Mouse (Mus musculus) lung, embryonic 14.5 days (tissue): ENCODE measurements at regions not wholly inside any gene's neighbourhood (a gene's known extent, or its start where the extent isn't known, plus 50 kb on each side); places are given as distances from the start of the nearest gene placed in this dataset.
A peak's percentile ranks its signal among the peaks of the same experiment; 100 is the strongest.

Experiments used
- ATAC-seq: fragments of 200-750 bp; cut with Nextera tagmentation; 2 replicates; pipeline ENCODE4 v1.8.0; 2017; ENCODE audit warnings: mild to moderate bottlenecking, moderate TSS enrichment, moderate library complexity; ENCODE audit not compliant: insufficient read depth
- DNase-seq: peaks from one replicate; pipeline ENCODE4 v3.0.0-alpha.2; 2015
- H3K27ac ChIP-seq: fragments of 300-500 bp; sonication (generic); 2 replicates; pipeline ENCODE4 v1.5.1; 2014; ENCODE audit warnings: low read depth, mild to moderate bottlenecking, moderate library complexity
- H3K27me3 ChIP-seq: fragments of 300-500 bp; sonication (generic); 2 replicates; pipeline ENCODE4 v1.6.1; 2014; ENCODE audit warnings: low read length, control low read depth; ENCODE audit not compliant: insufficient read depth
- H3K36me3 ChIP-seq: fragments of 300-500 bp; sonication (generic); 2 replicates; pipeline ENCODE4 v1.6.1; 2014; ENCODE audit warnings: control low read depth; ENCODE audit not compliant: insufficient read depth
- H3K4me1 ChIP-seq: fragments of 300-500 bp; sonication (generic); 2 replicates; pipeline ENCODE4 v1.6.1; 2014; ENCODE audit warnings: antibody characterized with exemption, control low read depth; ENCODE audit not compliant: insufficient read depth
- H3K4me2 ChIP-seq: fragments of 300-500 bp; sonication (generic); 2 replicates; pipeline ENCODE4 v1.6.1; 2014; ENCODE audit warnings: mild to moderate bottlenecking
- H3K4me3 ChIP-seq: fragments of 300-500 bp; sonication (generic); 2 replicates; pipeline ENCODE4 v1.5.1; 2014; ENCODE audit warnings: low read depth, low read length
- H3K9ac ChIP-seq: fragments of 300-500 bp; sonication (generic); 2 replicates; pipeline ENCODE4 v1.6.1; 2014
- H3K9me3 ChIP-seq: fragments of 300-500 bp; sonication (generic); 2 replicates; pipeline ENCODE4 v1.6.1; 2016; ENCODE audit warnings: low read depth, low read length, control low read depth
- CTCF ChIP-seq: IDR thresholded peaks from 2 replicates; pipeline ENCODE4 v1.5.1; 2016; ENCODE audit warnings: antibody characterized with exemption, low read depth
- WGBS: fragments of 180-500 bp; shearing (Covaris S2); extraction: QIAGEN DNeasy Blood & Tissue Kit; methylation state at CpG from one replicate; pipeline ENCODE4 v1.1.7; 2014; 5-methylcytosine and 5-hydroxymethylcytosine counted together

DNA sequence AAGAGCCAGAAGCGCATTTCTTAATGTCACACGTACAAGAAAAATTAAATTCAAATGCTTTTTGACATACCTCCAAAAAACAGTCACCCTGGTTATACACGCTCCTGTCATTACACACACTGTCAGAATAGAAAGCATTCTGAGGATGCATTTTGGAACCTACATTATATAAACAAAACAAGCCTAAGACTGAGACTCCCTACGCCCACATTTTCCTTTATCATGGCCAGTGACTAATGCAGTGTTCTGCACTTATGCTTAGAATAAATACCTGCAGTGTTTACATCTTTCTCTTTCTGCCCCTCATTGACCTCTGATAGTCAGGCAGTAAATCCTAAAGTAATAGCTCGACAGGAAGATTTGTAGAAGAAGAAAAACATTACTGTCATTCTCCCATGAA lies 354.7 kb upstream of the Pkdcc start:
- H3K9ac ChIP-seq = no peak overlapping the region
- TF ChIP-seq CTCF = no peak
- H3K36me3 ChIP-seq = no peaks in the 10 kb centered on the region
- H3K4me1 ChIP-seq = no peaks in the 10 kb centered on the region
- WGBS = 43% methylated on average over 5 of the region's 5 CpGs
- ATAC-seq (no peak), DNase-seq (no peak)
- H3K4me3 ChIP-seq = no peak overlapping the region
- no peaks in the 10 kb centered on the region for H3K9me3 ChIP-seq
- no peak overlapping the region for H3K27ac ChIP-seq
- H3K27me3 ChIP-seq = no peaks in the 10 kb centered on the region
- no peak overlapping the region for H3K4me2 ChIP-seq

DNA sequence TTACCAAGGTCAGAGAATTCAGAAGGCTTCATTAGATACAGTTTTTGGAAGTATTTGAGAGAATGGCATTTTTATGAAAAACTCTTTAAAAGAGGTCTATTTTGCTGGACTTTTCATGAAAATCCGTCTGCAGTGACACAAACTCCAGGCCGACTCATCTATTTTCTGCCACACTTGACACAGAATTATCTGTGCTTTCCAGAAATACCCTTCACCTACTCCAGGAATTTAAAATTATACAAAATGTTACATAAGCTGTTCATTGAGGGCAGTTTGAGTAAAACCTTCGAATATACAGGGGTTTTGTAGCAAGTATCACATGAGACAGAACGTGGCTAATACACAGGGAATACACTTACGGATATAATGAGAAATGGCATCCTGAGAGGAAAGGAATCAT lies 354.1 kb upstream of the Pkdcc start:
- 72% methylated on average over 5 of the region's 5 CpGs for WGBS
- ATAC-seq (no peak), DNase-seq (no peak)
- no peaks in the 10 kb centered on the region for H3K4me1 ChIP-seq
- H3K4me3 ChIP-seq = no peak overlapping the region
- no peak overlapping the region for H3K9ac ChIP-seq
- H3K27ac ChIP-seq = no peak overlapping the region
- H3K9me3 ChIP-seq = no peaks in the 10 kb centered on the region
- no peaks in the 10 kb centered on the region for H3K27me3 ChIP-seq
- no peaks in the 10 kb centered on the region for H3K36me3 ChIP-seq
- no peak for TF ChIP-seq CTCF
- no peak overlapping the region for H3K4me2 ChIP-seq

DNA sequence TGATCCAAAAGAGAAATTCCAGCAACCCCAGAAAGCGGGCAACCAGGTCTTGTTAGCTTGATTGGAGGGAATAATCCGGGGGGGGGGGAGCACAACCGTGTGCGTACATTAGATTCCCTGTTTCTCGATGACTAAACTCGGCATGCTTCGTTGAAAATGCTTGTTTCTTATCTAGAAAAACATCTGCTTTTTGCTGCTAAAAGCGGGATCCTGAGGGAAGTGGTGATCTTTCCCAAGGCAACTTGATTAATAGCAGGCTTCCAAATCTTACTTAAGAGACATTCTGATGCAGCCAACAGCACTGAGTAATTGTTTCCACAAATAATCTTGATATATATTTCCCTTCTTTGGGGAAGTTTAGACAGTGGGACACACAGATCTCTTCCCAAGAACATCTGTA lies 338.0 kb upstream of the Pkdcc start:
- Histone ChIP-seq H3K4me1 (no peaks in the 10 kb centered on the region), H3K9me3 (no peaks in the 10 kb centered on the region), H3K4me3 (no peak overlapping the region), H3K27me3 (no peaks in the 10 kb centered on the region), H3K36me3 (no peaks in the 10 kb centered on the region), H3K4me2 (no peak overlapping the region), H3K27ac (no peak overlapping the region), H3K9ac (no peak overlapping the region)
- WGBS = 62% methylated on average over 8 of the region's 8 CpGs
- ATAC-seq (no peak), DNase-seq (no peak)
- no peak for TF ChIP-seq CTCF

DNA sequence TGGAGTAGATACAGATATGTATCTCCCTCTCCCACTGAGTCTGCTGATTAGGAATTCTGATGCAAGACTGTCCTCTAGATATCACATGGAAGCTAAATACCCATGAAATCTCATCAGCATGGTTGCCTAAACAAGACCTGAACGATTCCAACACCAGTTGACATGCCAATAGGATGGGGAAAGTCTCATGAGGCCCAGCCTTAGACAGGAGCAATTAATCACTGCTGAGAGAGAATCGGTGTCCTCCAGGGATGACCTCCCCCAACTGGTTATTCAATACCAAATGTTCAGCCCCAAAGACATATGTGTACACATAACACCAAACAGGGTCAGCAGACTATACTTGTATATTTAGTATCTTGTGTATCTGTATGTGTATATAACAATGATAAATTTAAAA lies 314.5 kb upstream of the Pkdcc start:
- Histone ChIP-seq H3K36me3 (no peaks in the 10 kb centered on the region), H3K4me3 (no peak overlapping the region), H3K9me3 (no peaks in the 10 kb centered on the region), H3K4me2 (no peak overlapping the region), H3K27me3 (no peaks in the 10 kb centered on the region), H3K4me1 (no peaks in the 10 kb centered on the region), H3K27ac (no peak overlapping the region), H3K9ac (no peak overlapping the region)
- DNase-seq = no peak
- peak; percentile 11; the same call in 1 of the 2 replicates for ATAC-seq
- no peak for TF ChIP-seq CTCF
- WGBS = 22% methylated on average over 2 of the region's 2 CpGs

DNA sequence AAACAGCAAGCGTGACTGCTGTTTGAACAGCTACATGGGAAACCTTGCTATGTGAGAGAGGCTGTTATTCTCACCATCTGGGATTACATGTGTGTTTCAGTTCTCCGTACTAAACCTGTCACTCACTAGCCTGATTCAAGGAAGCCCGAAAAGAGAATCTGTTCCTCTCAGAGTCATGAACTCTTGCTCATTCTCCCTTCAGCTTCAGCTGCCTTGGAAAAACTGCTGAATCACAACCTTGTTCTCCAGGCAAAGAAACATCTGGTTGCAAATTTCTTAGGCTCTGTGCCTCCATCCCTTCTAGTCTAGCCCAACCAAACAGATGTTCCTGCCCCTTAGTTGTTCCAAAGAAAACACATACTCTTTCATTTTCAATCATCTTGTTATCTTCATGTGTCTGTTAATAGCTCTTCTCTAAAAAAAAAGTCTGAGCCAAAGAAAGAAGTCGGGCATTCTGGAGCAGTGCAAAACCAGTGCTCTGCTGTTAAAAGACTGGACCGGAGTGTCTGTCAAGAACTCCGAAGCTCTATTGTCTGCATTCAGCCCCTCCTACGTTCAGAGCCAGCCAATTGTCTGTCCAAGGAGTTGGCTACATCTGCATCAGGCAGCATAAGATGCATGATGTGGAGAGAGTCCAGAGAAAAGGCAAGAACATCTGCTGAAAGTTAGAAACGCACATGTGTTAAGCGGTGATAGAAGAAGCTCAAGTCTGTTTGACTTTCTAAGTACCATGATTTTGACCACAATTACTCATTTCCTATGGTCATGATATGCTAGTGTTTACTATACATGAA lies 313.8 kb upstream of the Pkdcc start:
- 48% methylated on average over 9 of the region's 9 CpGs for WGBS
- H3K27me3 ChIP-seq = no peaks in the 10 kb centered on the region
- no peak for TF ChIP-seq CTCF
- no peaks in the 10 kb centered on the region for H3K9me3 ChIP-seq
- H3K4me1 ChIP-seq = no peaks in the 10 kb centered on the region
- ATAC-seq (peak; percentile 90), DNase-seq (peak; percentile 71)
- H3K9ac ChIP-seq = no peak overlapping the region
- H3K4me2 ChIP-seq = no peak overlapping the region
- H3K36me3 ChIP-seq = no peaks in the 10 kb centered on the region
- H3K4me3 ChIP-seq = no peak overlapping the region
- no peak overlapping the region for H3K27ac ChIP-seq

DNA sequence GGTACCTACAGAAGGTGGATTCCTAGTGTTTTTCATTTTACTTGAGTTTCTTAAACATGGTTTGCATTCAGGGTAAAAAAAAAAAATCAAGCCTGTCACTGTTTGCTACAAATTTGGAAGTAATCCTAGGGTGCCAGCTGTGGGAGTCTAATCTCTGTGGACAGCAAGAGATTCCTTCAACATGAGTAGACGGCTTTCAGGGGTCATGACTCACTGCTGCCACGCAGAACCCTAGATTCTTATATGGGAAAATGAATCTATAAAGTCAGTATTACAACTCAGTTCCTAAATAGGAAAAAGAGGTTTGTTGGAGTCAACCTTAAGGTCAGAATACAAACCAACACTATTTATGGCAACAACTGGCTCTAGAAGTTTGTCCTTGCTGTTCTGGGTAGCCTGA lies 310.1 kb upstream of the Pkdcc start:
- Histone ChIP-seq H3K36me3 (no peaks in the 10 kb centered on the region), H3K4me1 (no peaks in the 10 kb centered on the region), H3K4me3 (no peak overlapping the region), H3K4me2 (no peak overlapping the region), H3K9me3 (no peaks in the 10 kb centered on the region), H3K9ac (no peak overlapping the region), H3K27ac (no peak overlapping the region), H3K27me3 (no peaks in the 10 kb centered on the region)
- ATAC-seq (no peak), DNase-seq (no peak)
- 75% methylated on average over 2 of the region's 2 CpGs for WGBS
- TF ChIP-seq CTCF = no peak

DNA sequence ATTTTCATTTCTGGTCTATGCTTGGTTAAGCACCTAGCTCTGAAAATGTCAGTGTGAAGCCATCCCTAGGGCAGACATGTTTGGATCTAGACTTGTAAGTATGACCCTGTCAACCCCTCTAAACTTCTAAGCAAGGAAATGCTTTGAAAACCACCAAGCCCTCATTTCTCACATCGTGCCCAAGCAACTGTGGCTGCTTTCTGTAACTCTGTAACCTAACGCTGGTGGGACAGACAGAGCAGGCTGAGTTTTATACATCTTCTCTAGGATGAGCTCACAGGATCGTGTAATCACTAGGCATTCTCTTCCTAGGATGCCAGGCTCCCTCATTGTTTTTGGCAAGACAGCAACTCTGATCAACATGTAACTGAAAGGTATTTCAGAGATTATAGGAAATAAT lies 309.6 kb upstream of the Pkdcc start:
- Histone ChIP-seq H3K9ac (no peak overlapping the region), H3K4me1 (no peaks in the 10 kb centered on the region), H3K27me3 (no peaks in the 10 kb centered on the region), H3K4me2 (no peak overlapping the region), H3K36me3 (no peaks in the 10 kb centered on the region), H3K4me3 (no peak overlapping the region), H3K9me3 (no peaks in the 10 kb centered on the region), H3K27ac (no peak overlapping the region)
- no peak for DNase-seq
- 52% methylated on average over 3 of the region's 3 CpGs for WGBS
- ATAC-seq = no peak
- TF ChIP-seq CTCF = no peak
